Mouse (Mus musculus) kidney, postnatal 0 days (tissue): Measurements from ENCODE around the gene Papolb. TPM values are rescaled to one million over a fixed set of nuclear protein-coding genes. Genes with fewer than 3 reads are reported as not detected.

Experiments
- ATAC-seq: fragments of 200-750 bp; cut with Nextera tagmentation; replicated peaks from 2 replicates; pipeline ENCODE4 v1.8.0; 2017; ENCODE audit warnings: low read depth, moderate number of reproducible peaks, moderate TSS enrichment, moderate library complexity; ENCODE audit not compliant: low FRiP score
- DNase-seq: peaks from one replicate; pipeline ENCODE4 v3.0.0-alpha.2; 2016; ENCODE audit warnings: low spot score
- H3K27ac ChIP-seq: fragments of 300-500 bp; sonication (generic); 2 replicates; pipeline ENCODE4 v1.5.1; 2014; ENCODE audit warnings: mild to moderate bottlenecking
- H3K27me3 ChIP-seq: fragments of 300-500 bp; sonication (generic); 2 replicates; pipeline ENCODE4 v1.6.1; 2014; ENCODE audit warnings: low read length, mixed read lengths; ENCODE audit not compliant: insufficient read depth
- H3K36me3 ChIP-seq: fragments of 300-500 bp; sonication (generic); 2 replicates; pipeline ENCODE4 v1.6.1; 2014; ENCODE audit warnings: low read length, mixed read lengths; ENCODE audit not compliant: insufficient read depth
- H3K4me1 ChIP-seq: fragments of 300-500 bp; sonication (generic); replicated peaks from 2 replicates; pipeline ENCODE4 v1.6.1; 2014; ENCODE audit warnings: antibody characterized with exemption, low read length, mixed read lengths; ENCODE audit not compliant: insufficient read depth
- H3K4me2 ChIP-seq: fragments of 300-500 bp; sonication (generic); 2 replicates; pipeline ENCODE4 v1.6.1; 2014; ENCODE audit warnings: mild to moderate bottlenecking, low read length, moderate library complexity, mixed read lengths
- H3K4me3 ChIP-seq: fragments of 300-500 bp; sonication (generic); replicated peaks from 2 replicates; pipeline ENCODE4 v1.5.1; 2014; ENCODE audit warnings: low read depth, low read length
- H3K9ac ChIP-seq: fragments of 300-500 bp; sonication (generic); 2 replicates; pipeline ENCODE4 v1.6.1; 2014; ENCODE audit warnings: low read depth, low read length
- H3K9me3 ChIP-seq: fragments of 300-500 bp; sonication (generic); replicated peaks from 2 replicates; pipeline ENCODE4 v1.6.1; 2016; ENCODE audit warnings: low read length, inconsistent platforms, mixed read lengths
- CTCF ChIP-seq: IDR thresholded peaks from 2 replicates; pipeline ENCODE4 v1.5.1; 2016; ENCODE audit warnings: antibody characterized with exemption, low read depth, mild to moderate bottlenecking, moderate library complexity
- WGBS: fragments of 180-500 bp; shearing (Covaris S2); extraction: QIAGEN DNeasy Blood & Tissue Kit; methylation state at CpG from one replicate; pipeline ENCODE4 v1.1.7; 2014; 5-methylcytosine and 5-hydroxymethylcytosine counted together
- polyA plus RNA-seq: library from polyadenylated mRNA; unstranded; fragments of >200 nt; fragmentation: Nextera tagmentation; extraction: Ambion mirVana; gene quantifications from 2 replicates; pipeline ENCODE4 v1.2.1, GENCODE M21; 2015

The Papolb gene
- polyA plus RNA-seq, 1 experiment from 2014 or later: 0.14 TPM

- no peaks in the 10 kb centered on the region for H3K4me1 ChIP-seq
- H3K9me3 ChIP-seq: no peaks in the 10 kb centered on the region
- WGBS: 28% methylated on average over 17 of the region's 17 CpGs
- H3K27me3 ChIP-seq: no peaks in the 10 kb centered on the region
- peak overlapping the region; percentile 39 for H3K4me2 ChIP-seq
- H3K36me3 ChIP-seq: peaks cover 4% of the 10 kb centered on the region; the same call in 1 of the 2 replicates
- TF ChIP-seq CTCF: peak; percentile 94
- H3K4me3 ChIP-seq: no peak overlapping the region
- peak; percentile 94 for DNase-seq
- H3K9ac ChIP-seq: no peak overlapping the region
- no peak overlapping the region for H3K27ac ChIP-seq
- peak; percentile 54 for ATAC-seq
These were observed 50.9 kb downstream of the Papolb start for GRCm38 (mm10) chr5:142478829-142479435.

GRCm38 (mm10) chr5:142477866-142478615 is 51.8 kb downstream of the Papolb start:
- Histone ChIP-seq H3K36me3 (peaks cover 4% of the 10 kb centered on the region; the same call in 1 of the 2 replicates), H3K27me3 (no peaks in the 10 kb centered on the region), H3K4me3 (no peak overlapping the region), H3K4me1 (no peaks in the 10 kb centered on the region), H3K9me3 (no peaks in the 10 kb centered on the region), H3K9ac (no peak overlapping the region), H3K27ac (no peak overlapping the region), H3K4me2 (no peak overlapping the region)
- no peak for DNase-seq
- ATAC-seq: 0 out of 2 replicates have a peak, but pooled peaks have one; percentile 5
- no peak for TF ChIP-seq CTCF
- 88% methylated on average over 5 of the region's 5 CpGs for WGBS

- no peak for DNase-seq
- ATAC-seq: peak; percentile 33; the same call in 1 of the 2 replicates
- Histone ChIP-seq H3K36me3 (peaks cover 6% of the 10 kb centered on the region), H3K9me3 (no peaks in the 10 kb centered on the region), H3K27me3 (no peaks in the 10 kb centered on the region), H3K4me1 (no peaks in the 10 kb centered on the region), H3K9ac (no peak overlapping the region), H3K27ac (no peak overlapping the region), H3K4me3 (no peak overlapping the region), H3K4me2 (no peak overlapping the region)
- 78% methylated on average over 12 of the region's 12 CpGs for WGBS
- no peak for TF ChIP-seq CTCF
These were observed 52.5 kb downstream of the Papolb start for GRCm38 (mm10) chr5:142477346-142477745.

Other genes starting within 250 kb of the Papolb start
- 5.6 and 5.8 TPM in 2 replicates for gene Foxk1, start 128.6 kb downstream of the Papolb start, polyA plus RNA-seq
- 6.4 and 8.8 TPM in 2 replicates for gene Ap5z1, start 66.1 kb downstream of the Papolb start, polyA plus RNA-seq
- 0.61 and 1.2 TPM in 2 replicates for gene Radil, start 21.0 kb upstream of the Papolb start, polyA plus RNA-seq
- gene Mmd2, start 78.7 kb upstream of the Papolb start, polyA plus RNA-seq: 0.59 and 0.64 TPM in 2 replicates
- 41.8 and 46.2 TPM in 2 replicates for gene Wipi2, start 97.6 kb upstream of the Papolb start, polyA plus RNA-seq
- gene Slc29a4, start 162.4 kb upstream of the Papolb start, polyA plus RNA-seq: 2.5 and 3.1 TPM in 2 replicates